In genomic region chr13:14035875-14036630, GRCm38 (mm10) we compare ENCODE assay signal across 22 mouse cellular contexts. TPM values are rescaled to one million over a fixed set of nuclear protein-coding genes. Genes with fewer than 3 reads are reported as not detected.
A peak's percentile ranks its signal among the peaks of the same experiment; 100 is the strongest.
DNase-seq lines count a peak whose midpoint lies in the region; ATAC-seq and TF ChIP-seq lines count a peak whose summit lies in the region.
"Had no signal": no experiment of that assay in that cellular context is flagged by ENCODE, and none has a peak within 500 bp of the region (broad histone marks: within the 10 kb centered on the region; RNA-seq: fewer than 3 reads in every experiment).

No protein-coding gene starts in this region.

- no peaks in the 10 kb centered on the region for H3K9me3 ChIP-seq in liver, embryonic 13.5 days (replicated peaks)
- no peaks in the 10 kb centered on the region for H3K9me3 ChIP-seq in intestine, postnatal 0 days (ENCODE audit: control insufficient read depth)
- H3K9me3 ChIP-seq: forebrain, embryonic 10.5 days; heart, embryonic 15.5 days; kidney, embryonic 15.5 days; limb, embryonic 12.5 days; midbrain, embryonic 15.5 days had no signal

- H3K4me2 ChIP-seq in liver, embryonic 13.5 days = no peak overlapping the region
- no peak overlapping the region for H3K4me2 ChIP-seq in intestine, postnatal 0 days (replicated peaks; ENCODE audit: low read depth)
- H3K4me2 ChIP-seq: heart, embryonic 15.5 days; kidney, embryonic 15.5 days; limb, embryonic 12.5 days; midbrain, embryonic 15.5 days had no signal

- ATAC-seq in liver, embryonic 13.5 days (ENCODE audit: low read depth) = no peak
- ATAC-seq in intestine, postnatal 0 days = no peak
- ATAC-seq: CD4-positive, CD25-positive, alpha-beta regulatory T cell, adult 4 months; forebrain, postnatal 0 days; hindbrain, embryonic 16.5 days; intestine, embryonic 16.5 days; midbrain, embryonic 15.5 days had no signal

- no peak for TF ChIP-seq CTCF in bone marrow macrophage, adult 2 months (IDR thresholded peaks at IDR 0.05; ENCODE audit: low read depth, low read length)
- TF ChIP-seq CTCF in intestine, postnatal 0 days (IDR thresholded peaks at IDR 0.05; ENCODE audit: low read depth) = no peak

- peaks cover 81% of the 10 kb centered on the region for H3K4me1 ChIP-seq in liver, embryonic 13.5 days (replicated peaks)
- H3K4me1 ChIP-seq in bone marrow macrophage, adult 2 months (ENCODE audit: control insufficient read depth, insufficient read depth, low read length) = peaks cover 31% of the 10 kb centered on the region
- H3K4me1 ChIP-seq in intestine, postnatal 0 days (replicated peaks; ENCODE audit: control insufficient read depth, insufficient read depth, low read length) = no peaks in the 10 kb centered on the region; the same call in 1 of the 2 replicates

- peaks cover 11% of the 10 kb centered on the region for H3K36me3 ChIP-seq in liver, embryonic 13.5 days
- H3K36me3 ChIP-seq in intestine, postnatal 0 days (ENCODE audit: control insufficient read depth, insufficient read depth) = no peaks in the 10 kb centered on the region
- H3K36me3 ChIP-seq: heart, embryonic 15.5 days; limb, embryonic 12.5 days had no signal

- no peaks in the 10 kb centered on the region for H3K27me3 ChIP-seq in liver, embryonic 13.5 days
- no peaks in the 10 kb centered on the region for H3K27me3 ChIP-seq in intestine, postnatal 0 days (replicated peaks; ENCODE audit: control insufficient read depth, insufficient read depth, low read length)
- H3K27me3 ChIP-seq: heart, embryonic 15.5 days; kidney, embryonic 15.5 days; limb, embryonic 12.5 days; midbrain, embryonic 15.5 days had no signal

- H3K4me3 ChIP-seq in liver, embryonic 13.5 days (replicated peaks) = no peak overlapping the region
- H3K4me3 ChIP-seq in bone marrow macrophage, adult 2 months (ENCODE audit: insufficient read depth, low read length) = no peak overlapping the region
- H3K4me3 ChIP-seq in intestine, postnatal 0 days (ENCODE audit: low read depth, low read length) = no peak overlapping the region
- H3K4me3 ChIP-seq: forebrain, embryonic 10.5 days; heart, embryonic 15.5 days; kidney, embryonic 15.5 days; limb, embryonic 12.5 days; midbrain, embryonic 15.5 days; myocyte had no signal

- DNase-seq in adrenal gland, adult (ENCODE audit: inconsistent age in 2 of 2, low spot score in 1 of 2) = peak; percentile 30 to 67
- DNase-seq in adrenal gland, adult 18-20 months (ENCODE audit: low spot score in 2 of 2) = no peak
- no peak for DNase-seq in liver, embryonic 13.5 days
- no peak for DNase-seq in liver
- no peak for DNase-seq in layer of hippocampus, adult 18-20 months (ENCODE audit: low spot score in 2 of 2)
- DNase-seq in cerebellum, postnatal 14 days = no peak
- DNase-seq: cerebellum, postnatal 10 days; forebrain, postnatal 0 days; kidney, postnatal 4 days; lung, adult 2 months; lung, postnatal 36 days had no signal

- peak overlapping the region; percentile 17; the same call in 1 of the 2 replicates for H3K9ac ChIP-seq in liver, embryonic 13.5 days
- no peak overlapping the region for H3K9ac ChIP-seq in intestine, postnatal 0 days (ENCODE audit: low read depth, low read length)
- H3K9ac ChIP-seq: forebrain, postnatal 0 days; heart, embryonic 15.5 days; kidney, embryonic 15.5 days; limb, embryonic 12.5 days; midbrain, embryonic 15.5 days had no signal

- 78% methylated on average over 11 of the region's 11 CpGs for WGBS in liver, embryonic 13.5 days (ENCODE audit: insufficient replicate concordance)
- 91% methylated on average over 11 of the region's 11 CpGs for WGBS in intestine, postnatal 0 days

- H3K27ac ChIP-seq in liver, embryonic 13.5 days = peak overlapping the region; percentile 43
- peak overlapping the region; percentile 51 for H3K27ac ChIP-seq in bone marrow macrophage, adult 2 months (ENCODE audit: insufficient read depth, low read depth, low read length)
- H3K27ac ChIP-seq in intestine, postnatal 0 days (ENCODE audit: low read depth, low read length) = no peak overlapping the region
- H3K27ac ChIP-seq: forebrain, embryonic 10.5 days; heart, embryonic 15.5 days; kidney, embryonic 15.5 days; limb, embryonic 12.5 days; midbrain, embryonic 15.5 days had no signal

- no peak for TF ChIP-seq POLR2A in bone marrow macrophage, adult 2 months (IDR thresholded peaks at IDR 0.05; ENCODE audit: borderline replicate concordance, low read depth, low read length)

RNA-seq across cellular contexts. Expression of gene Tbce, which starts 3.4 kb away (rescaled TPM):
- 10 to 100 TPM; 38.3 to 41.4 TPM for total RNA-seq in adrenal gland, adult 18-20 months (2021)
- 31.5 and 37.6 TPM in 2 replicates for polyA plus RNA-seq in liver, embryonic 13.5 days (2015; fragmentation: Nextera tagmentation; extraction: Ambion mirVana)
- polyA plus RNA-seq in bone marrow macrophage, adult 2 months (2012; ENCODE audit: insufficient read depth, insufficient read length, missing spikeins) = 65.1 and 107 TPM in 2 replicates
- total RNA-seq in layer of hippocampus, adult 18-20 months (2021) = 10 to 100 TPM; 64.9 to 67.3 TPM
- 25.7 and 26.9 TPM in 2 replicates for polyA plus RNA-seq in intestine, postnatal 0 days (2015; fragmentation: Nextera tagmentation; extraction: Ambion mirVana)

RNA-seq across cellular contexts. Expression of gene Arid4b, which starts 27.0 kb away (rescaled TPM):
- total RNA-seq in adrenal gland, adult 18-20 months (2021) = 10 to 100 TPM; 24.8 to 39.1 TPM
- 17.8 and 20.0 TPM in 2 replicates for polyA plus RNA-seq in liver, embryonic 13.5 days (2015; fragmentation: Nextera tagmentation; extraction: Ambion mirVana)
- polyA plus RNA-seq in bone marrow macrophage, adult 2 months (2012; ENCODE audit: insufficient read depth, insufficient read length, missing spikeins) = 28.0 and 32.5 TPM in 2 replicates
- 10 to 100 TPM; 48.0 to 49.7 TPM for total RNA-seq in layer of hippocampus, adult 18-20 months (2021)
- polyA plus RNA-seq in intestine, postnatal 0 days (2015; fragmentation: Nextera tagmentation; extraction: Ambion mirVana) = 25.6 and 34.3 TPM in 2 replicates

RNA-seq across cellular contexts. Expression of gene Ggps1, which starts 27.2 kb away (rescaled TPM):
- total RNA-seq in adrenal gland, adult 18-20 months (2021) = 10 to 100 TPM; 38.3 to 41.0 TPM
- polyA plus RNA-seq in liver, embryonic 13.5 days (2015; fragmentation: Nextera tagmentation; extraction: Ambion mirVana) = 13.4 and 18.2 TPM in 2 replicates
- polyA plus RNA-seq in bone marrow macrophage, adult 2 months (2012; ENCODE audit: insufficient read depth, insufficient read length, missing spikeins) = 26.6 and 29.9 TPM in 2 replicates
- total RNA-seq in layer of hippocampus, adult 18-20 months (2021) = 10 to 100 TPM; 52.9 to 60.1 TPM
- 31.5 and 32.2 TPM in 2 replicates for polyA plus RNA-seq in intestine, postnatal 0 days (2015; fragmentation: Nextera tagmentation; extraction: Ambion mirVana)

Comparison
In these comparisons a context has a peak if more than half of its experiments do, and no peak if none do; other contexts are left out.
1. DNase-seq: peak in adrenal gland, adult (2 of 2); none in adrenal gland, adult 18-20 months (0 of 2), liver, embryonic 13.5 days (single experiment), liver (single experiment), layer of hippocampus, adult 18-20 months (0 of 2) and cerebellum, postnatal 14 days (0 of 2).